Mouse (Mus musculus): ENCODE measurements around the gene Ogfr. TPM values are rescaled to one million over a fixed set of nuclear protein-coding genes. Genes with fewer than 3 reads are reported as not detected.

Gene Ogfr
- polyA plus RNA-seq (2016; fragmentation: Nextera tagmentation; extraction: Ambion mirVana): 93.0 and 96.7 TPM in 2 replicates

- peaks cover 61% of the 10 kb centered on the region for H3K36me3 ChIP-seq
- ATAC-seq (ENCODE audit: insufficient number of reproducible peaks, insufficient read depth, low FRiP score, low TSS enrichment, low read depth): peak; percentile 88
- peak within 1 kb of the TSS; percentile 86 for H3K27ac ChIP-seq
- no peaks in the 10 kb centered on the region for H3K9me3 ChIP-seq
- peak within 1 kb of the TSS; percentile 86 for H3K9ac ChIP-seq (replicated peaks)
- WGBS: under 1% methylated on average over 59 of the region's 67 CpGs
- H3K4me1 ChIP-seq (replicated peaks): peaks cover 11% of the 10 kb centered on the region
- H3K4me2 ChIP-seq: peak within 1 kb of the TSS; percentile 81
- H3K27me3 ChIP-seq: no peaks in the 10 kb centered on the region
- peak within 1 kb of the TSS; percentile 90 for H3K4me3 ChIP-seq (replicated peaks)
Measured at GRCm38 (mm10) chr2:180589123-180589831, at the start of gene Ogfr. Gene Ogfr, plus strand, starts transcription at chr2:180589245.

DNA sequence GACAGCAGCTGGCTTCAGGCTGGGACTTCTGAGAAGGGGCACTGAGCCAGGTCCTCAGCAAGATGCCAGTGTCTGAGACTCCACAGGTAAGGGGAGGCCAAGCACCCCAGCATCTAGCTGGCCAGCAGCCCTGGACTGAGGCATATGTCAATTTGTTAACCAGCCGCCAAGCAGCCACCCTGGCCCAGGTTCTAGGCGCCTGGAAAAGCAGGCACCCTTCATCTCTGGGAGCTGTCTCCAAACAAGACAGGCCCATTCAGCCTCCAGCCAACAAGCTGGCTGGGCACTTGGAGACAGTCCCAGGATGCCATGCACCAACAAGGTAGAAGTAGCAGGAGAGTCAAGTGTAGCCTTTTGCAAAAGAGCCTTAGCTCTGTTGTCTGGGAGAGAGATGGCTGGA lies 45.4 kb upstream of the Ogfr start:
- Histone ChIP-seq H3K27ac (no peak overlapping the region), H3K4me2 (no peak overlapping the region), H3K4me3 (replicated peaks) (no peak overlapping the region), H3K27me3 (peaks cover 3% of the 10 kb centered on the region; the same call in 1 of the 2 replicates), H3K9ac (replicated peaks) (no peak overlapping the region), H3K4me1 (replicated peaks) (no peaks in the 10 kb centered on the region), H3K36me3 (no peaks in the 10 kb centered on the region), H3K9me3 (0 out of 2 replicates have a peak, but pooled peaks cover 6% of the 10 kb centered on the region)
- 76% methylated on average over 2 of the region's 2 CpGs for WGBS
- ATAC-seq (ENCODE audit: insufficient number of reproducible peaks, insufficient read depth, low FRiP score, low TSS enrichment, low read depth): no peak

DNA sequence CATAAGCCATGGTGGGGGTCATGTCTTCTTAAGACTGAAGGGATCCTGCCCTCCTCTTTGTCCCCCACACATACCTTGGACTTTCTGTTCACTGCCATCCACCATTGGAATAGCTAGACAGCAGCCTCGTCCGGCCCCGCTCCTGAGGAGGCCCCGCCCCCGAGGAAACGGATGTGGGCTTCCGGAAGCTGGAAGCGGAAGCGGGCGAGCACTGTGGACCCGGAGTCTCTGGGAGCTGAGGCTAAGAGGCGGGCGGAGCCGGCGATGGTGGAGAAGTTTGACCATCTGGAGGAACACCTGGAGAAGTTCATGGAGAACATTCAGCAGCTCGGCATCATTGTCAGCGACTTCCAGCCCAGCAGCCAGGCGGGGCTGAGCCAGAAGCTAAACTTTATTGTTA lies 44.0 kb upstream of the Ogfr start:
- WGBS: 88% methylated on average over 18 of the region's 18 CpGs
- ATAC-seq (ENCODE audit: insufficient number of reproducible peaks, insufficient read depth, low FRiP score, low TSS enrichment, low read depth): no peak
- Histone ChIP-seq H3K27ac (no peak overlapping the region), H3K36me3 (no peaks in the 10 kb centered on the region), H3K27me3 (peaks cover 4% of the 10 kb centered on the region; the same call in 1 of the 2 replicates), H3K4me2 (no peak overlapping the region), H3K4me1 (replicated peaks) (no peaks in the 10 kb centered on the region), H3K4me3 (replicated peaks) (no peak overlapping the region), H3K9ac (replicated peaks) (no peak overlapping the region), H3K9me3 (0 out of 2 replicates have a peak, but pooled peaks cover 6% of the 10 kb centered on the region)

- Histone ChIP-seq H3K9me3 (0 out of 2 replicates have a peak, but pooled peaks cover 6% of the 10 kb centered on the region), H3K9ac (replicated peaks) (0 out of 2 replicates have a peak overlapping the region, but pooled peaks have one; percentile 27), H3K4me1 (replicated peaks) (no peaks in the 10 kb centered on the region), H3K4me2 (no peak overlapping the region), H3K36me3 (no peaks in the 10 kb centered on the region), H3K4me3 (replicated peaks) (no peak overlapping the region), H3K27ac (no peak overlapping the region), H3K27me3 (peaks cover 5% of the 10 kb centered on the region; the same call in 1 of the 2 replicates)
- no peak for ATAC-seq (ENCODE audit: insufficient number of reproducible peaks, insufficient read depth, low FRiP score, low TSS enrichment, low read depth)
- 49% methylated on average over 8 of the region's 8 CpGs for WGBS
Measured at GRCm38 (mm10) chr2:180547384-180548106, 41.5 kb upstream of the Ogfr start.

DNA sequence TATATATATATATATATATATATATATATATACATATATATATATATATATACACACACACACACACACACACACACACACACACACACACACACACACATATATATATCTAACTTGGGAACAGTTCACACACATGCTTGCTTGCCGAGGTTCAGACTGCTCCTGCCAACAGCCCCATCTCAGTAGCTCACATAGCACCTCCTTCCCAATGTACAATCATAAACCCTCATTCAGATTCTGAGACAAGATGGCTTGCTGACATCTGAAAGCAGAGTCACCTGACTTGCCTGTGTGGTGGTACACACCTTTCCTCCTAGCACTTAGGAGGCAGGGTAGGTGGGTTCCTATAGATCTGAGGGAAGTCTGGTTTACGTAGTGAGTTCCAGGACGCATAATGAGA lies 36.7 kb upstream of the Ogfr start:
- no peak for ATAC-seq (ENCODE audit: insufficient number of reproducible peaks, insufficient read depth, low FRiP score, low TSS enrichment, low read depth)
- Histone ChIP-seq H3K4me2 (no peak overlapping the region), H3K4me1 (replicated peaks) (0 out of 2 replicates have a peak, but pooled peaks cover 6% of the 10 kb centered on the region), H3K4me3 (replicated peaks) (no peak overlapping the region), H3K36me3 (no peaks in the 10 kb centered on the region), H3K27me3 (peaks cover 3% of the 10 kb centered on the region; the same call in 1 of the 2 replicates), H3K9me3 (no peaks in the 10 kb centered on the region), H3K27ac (no peak overlapping the region), H3K9ac (replicated peaks) (no peak overlapping the region)
- 75% methylated on average over 3 of the region's 3 CpGs for WGBS

DNA sequence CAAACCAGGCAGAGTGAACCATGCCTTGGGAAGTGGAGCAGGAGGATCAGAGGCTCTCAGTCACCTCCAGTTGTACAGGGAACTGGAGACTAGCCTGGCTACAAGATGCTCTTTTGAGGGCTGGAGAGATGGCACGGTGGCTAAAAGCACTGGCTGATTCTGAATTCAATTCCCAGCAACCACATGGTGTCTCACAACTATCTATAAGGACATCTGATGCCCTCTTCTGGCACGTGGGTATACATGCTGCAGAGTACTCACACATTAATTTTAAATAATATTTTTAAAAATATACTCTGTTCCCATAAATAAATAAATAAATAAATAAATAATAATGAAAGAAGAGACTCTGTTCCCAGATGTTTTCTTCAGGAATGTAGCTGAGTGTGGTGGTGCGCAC lies 33.8 kb upstream of the Ogfr start:
- no peak overlapping the region for H3K27ac ChIP-seq
- H3K4me3 ChIP-seq (replicated peaks): no peak overlapping the region
- no peaks in the 10 kb centered on the region for H3K27me3 ChIP-seq
- no peaks in the 10 kb centered on the region for H3K9me3 ChIP-seq
- WGBS: 58% methylated on average over 3 of the region's 3 CpGs
- 0 out of 2 replicates have a peak, but pooled peaks cover 6% of the 10 kb centered on the region for H3K4me1 ChIP-seq (replicated peaks)
- no peak overlapping the region for H3K4me2 ChIP-seq
- ATAC-seq (ENCODE audit: insufficient number of reproducible peaks, insufficient read depth, low FRiP score, low TSS enrichment, low read depth): no peak
- H3K9ac ChIP-seq (replicated peaks): no peak overlapping the region
- no peaks in the 10 kb centered on the region for H3K36me3 ChIP-seq

GRCm38 (mm10) chr2:180556470-180556869 lies 32.6 kb upstream of the Ogfr start:
- Histone ChIP-seq H3K27ac (no peak overlapping the region), H3K4me3 (replicated peaks) (no peak overlapping the region), H3K4me2 (no peak overlapping the region), H3K36me3 (no peaks in the 10 kb centered on the region), H3K27me3 (no peaks in the 10 kb centered on the region), H3K9me3 (no peaks in the 10 kb centered on the region), H3K4me1 (replicated peaks) (0 out of 2 replicates have a peak, but pooled peaks cover 6% of the 10 kb centered on the region), H3K9ac (replicated peaks) (no peak overlapping the region)
- WGBS: 80% methylated on average over 3 of the region's 3 CpGs
- no peak for ATAC-seq (ENCODE audit: insufficient number of reproducible peaks, insufficient read depth, low FRiP score, low TSS enrichment, low read depth)

DNA sequence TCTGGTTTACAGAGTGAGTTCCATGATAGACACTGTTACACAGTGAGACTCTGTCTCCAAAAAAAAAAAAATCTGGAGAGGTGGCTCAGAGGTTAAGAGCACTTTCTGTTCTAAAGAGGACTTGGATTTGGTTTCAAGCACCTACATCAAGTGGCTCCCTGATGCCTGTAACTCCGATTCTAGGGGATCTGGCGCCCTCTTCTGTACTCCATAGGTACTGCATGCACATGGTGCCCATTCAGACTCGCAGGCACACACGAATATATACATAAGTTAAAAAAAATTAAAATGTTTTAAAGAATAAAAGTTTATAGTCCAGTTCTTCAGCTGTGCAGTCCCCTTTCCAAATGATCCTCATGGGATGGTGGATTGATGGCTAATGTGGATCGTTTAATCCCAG lies 28.8 kb upstream of the Ogfr start:
- no peak for ATAC-seq (ENCODE audit: insufficient number of reproducible peaks, insufficient read depth, low FRiP score, low TSS enrichment, low read depth)
- H3K9me3 ChIP-seq: no peaks in the 10 kb centered on the region
- no peak overlapping the region for H3K27ac ChIP-seq
- H3K4me3 ChIP-seq (replicated peaks): no peak overlapping the region
- H3K36me3 ChIP-seq: no peaks in the 10 kb centered on the region
- no peaks in the 10 kb centered on the region for H3K4me1 ChIP-seq (replicated peaks)
- H3K4me2 ChIP-seq: no peak overlapping the region
- H3K9ac ChIP-seq (replicated peaks): no peak overlapping the region
- H3K27me3 ChIP-seq: peaks cover 3% of the 10 kb centered on the region; the same call in 1 of the 2 replicates
- WGBS: 57% methylated on average over 5 of the region's 5 CpGs

- Histone ChIP-seq H3K4me2 (no peak overlapping the region), H3K4me1 (replicated peaks) (no peaks in the 10 kb centered on the region), H3K36me3 (no peaks in the 10 kb centered on the region), H3K27me3 (peaks cover 3% of the 10 kb centered on the region; the same call in 1 of the 2 replicates), H3K4me3 (replicated peaks) (no peak overlapping the region), H3K9ac (replicated peaks) (no peak overlapping the region), H3K9me3 (no peaks in the 10 kb centered on the region), H3K27ac (no peak overlapping the region)
- WGBS: 48% methylated on average over 5 of the region's 5 CpGs
- no peak for ATAC-seq (ENCODE audit: insufficient number of reproducible peaks, insufficient read depth, low FRiP score, low TSS enrichment, low read depth)
Measured at GRCm38 (mm10) chr2:180562146-180562545, 26.9 kb upstream of the Ogfr start.

GRCm38 (mm10) chr2:180563296-180563695 lies 25.7 kb upstream of the Ogfr start:
- no peak for ATAC-seq (ENCODE audit: insufficient number of reproducible peaks, insufficient read depth, low FRiP score, low TSS enrichment, low read depth)
- Histone ChIP-seq H3K4me3 (replicated peaks) (no peak overlapping the region), H3K27me3 (peaks cover 3% of the 10 kb centered on the region; the same call in 1 of the 2 replicates), H3K27ac (no peak overlapping the region), H3K4me1 (replicated peaks) (no peaks in the 10 kb centered on the region), H3K36me3 (no peaks in the 10 kb centered on the region), H3K9me3 (no peaks in the 10 kb centered on the region), H3K4me2 (no peak overlapping the region), H3K9ac (replicated peaks) (no peak overlapping the region)
- WGBS: 52% methylated on average over 6 of the region's 6 CpGs

GRCm38 (mm10) chr2:180563841-180564240 lies 25.2 kb upstream of the Ogfr start:
- WGBS: 27% methylated on average over 5 of the region's 5 CpGs
- ATAC-seq (ENCODE audit: insufficient number of reproducible peaks, insufficient read depth, low FRiP score, low TSS enrichment, low read depth): no peak

More at GRCm38 (mm10) chr2:180563841-180564240, 25.2 kb upstream of the Ogfr start:
- H3K4me3 ChIP-seq (replicated peaks): no peak overlapping the region
- H3K36me3 ChIP-seq: no peaks in the 10 kb centered on the region
- H3K4me1 ChIP-seq (replicated peaks): peaks cover 3% of the 10 kb centered on the region
- H3K27ac ChIP-seq: no peak overlapping the region
- H3K27me3 ChIP-seq: peaks cover 3% of the 10 kb centered on the region; the same call in 1 of the 2 replicates
- no peak overlapping the region for H3K9ac ChIP-seq (replicated peaks)
- H3K4me2 ChIP-seq: no peak overlapping the region
- H3K9me3 ChIP-seq: no peaks in the 10 kb centered on the region
